Mouse (Mus musculus) lung, adult 2 months (tissue): ENCODE data around the gene Trim27.

Source experiments
- CTCF ChIP-seq: fragments of 200-500 bp; IDR thresholded peaks from 2 replicates; pipeline ENCODE4 v1.5.1; 2011; ENCODE audit warnings: mild to moderate bottlenecking, low read length, control low read depth; ENCODE audit not compliant: insufficient read depth
- POLR2A ChIP-seq: fragments of 200-500 bp; IDR thresholded peaks from 2 replicates; pipeline ENCODE4 v1.6.1; 2011; ENCODE audit warnings: low read depth, mild to moderate bottlenecking, control low read depth, low read length, borderline replicate concordance; ENCODE audit errors: extremely low read depth

GRCm38 (mm10) chr13:21170431-21171155 is 8.7 kb upstream of the Trim27 start:
- TF ChIP-seq CTCF (no peak), POLR2A (no peak)
